Mouse (Mus musculus) testis, adult 2 months (tissue): Measurements from ENCODE around the gene Ghrh.

Source experiments
- CTCF ChIP-seq: fragments of 200-500 bp; IDR thresholded peaks from 2 replicates; pipeline ENCODE4 v1.5.1; 2012; ENCODE audit warnings: low read depth, mild to moderate bottlenecking, inconsistent platforms, low read length, moderate library complexity; ENCODE audit not compliant: control insufficient read depth, insufficient read depth, insufficient replicate concordance
- POLR2A ChIP-seq: fragments of 200-500 bp; IDR thresholded peaks from 2 replicates; pipeline ENCODE4 v1.6.1; 2012; ENCODE audit warnings: low read depth, mild to moderate bottlenecking, inconsistent platforms, low read length, moderate library complexity; ENCODE audit not compliant: control insufficient read depth

- no peak for TF ChIP-seq POLR2A
- no peak for TF ChIP-seq CTCF
Observed at GRCm38 (mm10) chr2:157340221-157340741, 7.0 kb downstream of the Ghrh start.
